Mouse (Mus musculus) cerebellum, postnatal 25 days (tissue): ENCODE measurements around the gene A4gnt.
A peak's percentile ranks its signal among the peaks of the same experiment; 100 is the strongest.

Source experiments
- DNase-seq, 2 experiments: peaks; one replicate each; pipeline ENCODE4 v3.0.0; 2021; ENCODE audit warnings: mixed read lengths in 2 of 2

Gene A4gnt

GRCm38 (mm10) chr9:99636776-99637175 lies 24.5 kb downstream of the A4gnt start:
- DNase-seq, result no peak

GRCm38 (mm10) chr9:99637227-99637626 lies 24.9 kb downstream of the A4gnt start:
- no peak for DNase-seq

- DNase-seq, result no peak
Measured at GRCm38 (mm10) chr9:99637736-99638135, 25.4 kb downstream of the A4gnt start.

- DNase-seq, result no peak
Measured at GRCm38 (mm10) chr9:99639957-99640356, 27.7 kb downstream of the A4gnt start.

- no peak for DNase-seq
Measured at GRCm38 (mm10) chr9:99645416-99645815, 33.1 kb downstream of the A4gnt start.

GRCm38 (mm10) chr9:99646102-99646501 lies 33.8 kb downstream of the A4gnt start:
- no peak for DNase-seq

- no peak for DNase-seq
Measured at GRCm38 (mm10) chr9:99660756-99661155, 48.5 kb downstream of the A4gnt start.

GRCm38 (mm10) chr9:99661606-99662166 lies 49.4 kb downstream of the A4gnt start:
- DNase-seq, result no peak

- peak; percentile 71 to 79 for DNase-seq
Measured at GRCm38 (mm10) chr9:99662406-99662805, 50.1 kb downstream of the A4gnt start.

GRCm38 (mm10) chr9:99662887-99663286 lies 50.6 kb downstream of the A4gnt start:
- no peak for DNase-seq

GRCm38 (mm10) chr9:99667596-99667995 lies 55.3 kb downstream of the A4gnt start:
- DNase-seq, result no peak

- no peak for DNase-seq
Measured at GRCm38 (mm10) chr9:99671603-99672002, 59.3 kb downstream of the A4gnt start.
